ENCODE assay signal across 16 mouse cellular contexts in genomic region chr2:38235593-38235992, GRCm38 (mm10).
"Had no signal": no experiment of that assay in that cellular context is flagged by ENCODE, and none has a peak within 500 bp of the region (broad histone marks: within the 10 kb centered on the region; RNA-seq: fewer than 3 reads in every experiment).

No protein-coding gene starts in this region.

- H3K9me3 ChIP-seq: limb, embryonic 15.5 days; megakaryocyte, embryonic 14.5 days; midbrain, embryonic 13.5 days; neural tube, embryonic 12.5 days; stomach, embryonic 15.5 days had no signal

- H3K4me2 ChIP-seq: limb, embryonic 15.5 days; lung, embryonic 14.5 days; midbrain, embryonic 13.5 days; neural tube, embryonic 12.5 days; stomach, embryonic 15.5 days had no signal

- H3K4me1 ChIP-seq: midbrain, embryonic 13.5 days; neural tube, embryonic 12.5 days; stomach, embryonic 15.5 days had no signal

- H3K27me3 ChIP-seq: limb, embryonic 15.5 days; megakaryocyte, embryonic 14.5 days; neural tube, embryonic 12.5 days; stomach, embryonic 15.5 days had no signal

- H3K9ac ChIP-seq: limb, embryonic 15.5 days; lung, embryonic 14.5 days; midbrain, embryonic 13.5 days; neural tube, embryonic 12.5 days; stomach, embryonic 15.5 days had no signal

- H3K27ac ChIP-seq: hindbrain, postnatal 0 days; limb, embryonic 15.5 days; midbrain, embryonic 13.5 days; neural tube, embryonic 12.5 days; stomach, embryonic 15.5 days had no signal

- ATAC-seq: hindbrain, postnatal 0 days; midbrain, embryonic 13.5 days had no signal

- DNase-seq: kidney, adult 11 months; kidney, adult 9 months; kidney, postnatal 14 days; lung, embryonic 14.5 days; lung, postnatal 10 days; lung, postnatal 4 days; retina, postnatal 1 day; right cerebral cortex, postnatal 4 days; thymus, adult 2 months; thymus, postnatal 25 days had no signal

- H3K36me3 ChIP-seq: limb, embryonic 15.5 days; midbrain, embryonic 13.5 days; neural tube, embryonic 12.5 days; stomach, embryonic 15.5 days had no signal

- H3K4me3 ChIP-seq: limb, embryonic 15.5 days; megakaryocyte, embryonic 14.5 days; midbrain, embryonic 13.5 days; neural tube, embryonic 12.5 days; stomach, embryonic 15.5 days had no signal
